Mouse (Mus musculus): ENCODE measurements around the gene Ypel2.

- no peak for TF ChIP-seq CTCF (IDR thresholded peaks at IDR 0.05; ENCODE audit: low read depth)
- no peak for TF ChIP-seq EP300 (IDR thresholded peaks at IDR 0.05; ENCODE audit: low read depth)
Measured at GRCm38 (mm10) chr11:86932201-86932600, 61.3 kb downstream of the Ypel2 start.
